Mouse (Mus musculus) ZHBTc4 (cell line): ENCODE measurements at regions not wholly inside any gene's neighbourhood (a gene's known extent, or its start where the extent isn't known, plus 50 kb on each side); places are given as distances from the start of the nearest gene placed in this dataset.

Experiments
- DNase-seq: peaks from one replicate; pipeline ENCODE4 v3.0.0-alpha.2; 2011; ENCODE audit warnings: low read depth, low spot score

- DNase-seq: no peak
Observed at GRCm38 (mm10) chr10:38516636-38517035, 304.9 kb downstream of the Rfpl4b start.
